Mouse (Mus musculus): Measurements from ENCODE around the gene Nsf.

GRCm38 (mm10) chr11:103830476-103830875, 123.4 kb downstream of the Nsf start:
- TF ChIP-seq CTCF (IDR thresholded peaks at IDR 0.05; ENCODE audit: control insufficient read depth, insufficient read depth, insufficient replicate concordance, low read depth, low read length) (no peak), POLR2A (IDR thresholded peaks at IDR 0.05; ENCODE audit: control insufficient read depth, low read depth, low read length) (no peak)

All from testis, adult 2 months (tissue).